Mouse (Mus musculus): Measurements from ENCODE around the gene Gin1. TPM values are rescaled to one million over a fixed set of nuclear protein-coding genes. Genes with fewer than 3 reads are reported as not detected.
A peak's percentile ranks its signal among the peaks of the same experiment; 100 is the strongest.

Gene Gin1
- polyA plus RNA-seq, 1 experiment from 2014 or later: 14.2 TPM

- Histone ChIP-seq H3K4me1 (peaks cover 12% of the 10 kb centered on the region), H3K27ac (no peak overlapping the region), H3K27me3 (ENCODE audit: low read depth, poor library complexity, severe bottlenecking) (no peaks in the 10 kb centered on the region; the same call in 1 of the 2 replicates), H3K9me3 (replicated peaks) (no peaks in the 10 kb centered on the region), H3K4me3 (peak overlapping the region; percentile 88), H3K36me3 (no peaks in the 10 kb centered on the region)
- no peak for DNase-seq (ENCODE audit: low spot score)
- WGBS: 88% methylated on average over 2 of the region's 2 CpGs
Observed at GRCm38 (mm10) chr1:97768089-97768488, 1.9 kb upstream of the Gin1 start.

GRCm38 (mm10) chr1:97768906-97769293, 1.1 kb upstream of the Gin1 start:
- no peaks in the 10 kb centered on the region for H3K36me3 ChIP-seq
- WGBS: 13% methylated on average over 7 of the region's 7 CpGs
- peaks cover 12% of the 10 kb centered on the region for H3K4me1 ChIP-seq
- H3K4me3 ChIP-seq: peak overlapping the region; percentile 88
- DNase-seq (ENCODE audit: low spot score): no peak
- peak overlapping the region; percentile 90 for H3K27ac ChIP-seq
- no peaks in the 10 kb centered on the region; the same call in 1 of the 2 replicates for H3K27me3 ChIP-seq (ENCODE audit: low read depth, poor library complexity, severe bottlenecking)
- no peaks in the 10 kb centered on the region for H3K9me3 ChIP-seq (replicated peaks)

- H3K36me3 ChIP-seq: no peaks in the 10 kb centered on the region
- peak overlapping the region; percentile 90 for H3K27ac ChIP-seq
- H3K4me3 ChIP-seq: peak overlapping the region; percentile 88
- peaks cover 12% of the 10 kb centered on the region for H3K4me1 ChIP-seq
- no peaks in the 10 kb centered on the region for H3K9me3 ChIP-seq (replicated peaks)
- H3K27me3 ChIP-seq (ENCODE audit: low read depth, poor library complexity, severe bottlenecking): no peaks in the 10 kb centered on the region; the same call in 1 of the 2 replicates
- WGBS: under 1% methylated on average over 40 of the region's 40 CpGs
- no peak for DNase-seq (ENCODE audit: low spot score)
Observed at GRCm38 (mm10) chr1:97769294-97769903, 573 bp upstream of the Gin1 start.

GRCm38 (mm10) chr1:97771118-97771517, 1.1 kb downstream of the Gin1 start:
- H3K36me3 ChIP-seq: no peaks in the 10 kb centered on the region
- WGBS: 79% methylated on average over 7 of the region's 7 CpGs
- H3K4me3 ChIP-seq: peak overlapping the region; percentile 88
- H3K27me3 ChIP-seq (ENCODE audit: low read depth, poor library complexity, severe bottlenecking): no peaks in the 10 kb centered on the region; the same call in 1 of the 2 replicates
- H3K4me1 ChIP-seq: peaks cover 12% of the 10 kb centered on the region
- no peak for DNase-seq (ENCODE audit: low spot score)
- H3K9me3 ChIP-seq (replicated peaks): no peaks in the 10 kb centered on the region
- no peak overlapping the region for H3K27ac ChIP-seq

- H3K4me3 ChIP-seq: no peak overlapping the region
- WGBS: 98% methylated on average over 5 of the region's 5 CpGs
- no peaks in the 10 kb centered on the region for H3K36me3 ChIP-seq
- H3K27ac ChIP-seq: no peak overlapping the region
- no peaks in the 10 kb centered on the region; the same call in 1 of the 2 replicates for H3K27me3 ChIP-seq (ENCODE audit: low read depth, poor library complexity, severe bottlenecking)
- no peak for DNase-seq (ENCODE audit: low spot score)
- H3K4me1 ChIP-seq: peaks cover 12% of the 10 kb centered on the region
- H3K9me3 ChIP-seq (replicated peaks): no peaks in the 10 kb centered on the region
Observed at GRCm38 (mm10) chr1:97771727-97772126, 1.8 kb downstream of the Gin1 start.

GRCm38 (mm10) chr1:97773362-97773761, 3.4 kb downstream of the Gin1 start:
- Histone ChIP-seq H3K9me3 (replicated peaks) (no peaks in the 10 kb centered on the region), H3K27me3 (ENCODE audit: low read depth, poor library complexity, severe bottlenecking) (no peaks in the 10 kb centered on the region; the same call in 1 of the 2 replicates), H3K36me3 (no peaks in the 10 kb centered on the region), H3K4me3 (no peak overlapping the region), H3K27ac (no peak overlapping the region), H3K4me1 (peaks cover 8% of the 10 kb centered on the region)
- WGBS: 86% methylated on average over 6 of the region's 6 CpGs
- no peak for DNase-seq (ENCODE audit: low spot score)

- no peak for DNase-seq (ENCODE audit: low spot score)
- H3K36me3 ChIP-seq: no peaks in the 10 kb centered on the region
- no peaks in the 10 kb centered on the region for H3K9me3 ChIP-seq (replicated peaks)
- H3K4me1 ChIP-seq: peaks cover 4% of the 10 kb centered on the region; the same call in 1 of the 2 replicates
- no peaks in the 10 kb centered on the region; the same call in 1 of the 2 replicates for H3K27me3 ChIP-seq (ENCODE audit: low read depth, poor library complexity, severe bottlenecking)
- WGBS: 94% methylated on average over 2 of the region's 2 CpGs
- no peak overlapping the region for H3K4me3 ChIP-seq
- no peak overlapping the region for H3K27ac ChIP-seq
Observed at GRCm38 (mm10) chr1:97773973-97774372, 4.0 kb downstream of the Gin1 start.

- Histone ChIP-seq H3K4me1 (no peaks in the 10 kb centered on the region), H3K27me3 (ENCODE audit: low read depth, poor library complexity, severe bottlenecking) (no peaks in the 10 kb centered on the region), H3K4me3 (no peak overlapping the region), H3K27ac (no peak overlapping the region), H3K36me3 (no peaks in the 10 kb centered on the region), H3K9me3 (replicated peaks) (no peaks in the 10 kb centered on the region)
- no peak for DNase-seq (ENCODE audit: low spot score)
- 96% methylated on average over 7 of the region's 7 CpGs for WGBS
Observed at GRCm38 (mm10) chr1:97781674-97782073, 11.7 kb downstream of the Gin1 start.

- no peak overlapping the region for H3K27ac ChIP-seq
- H3K4me3 ChIP-seq: no peak overlapping the region
- H3K4me1 ChIP-seq: no peaks in the 10 kb centered on the region
- 83% methylated on average over 7 of the region's 7 CpGs for WGBS
- no peaks in the 10 kb centered on the region for H3K27me3 ChIP-seq (ENCODE audit: low read depth, poor library complexity, severe bottlenecking)
- no peaks in the 10 kb centered on the region for H3K36me3 ChIP-seq
- no peaks in the 10 kb centered on the region for H3K9me3 ChIP-seq (replicated peaks)
- no peak for DNase-seq (ENCODE audit: low spot score)
Observed at GRCm38 (mm10) chr1:97784928-97785327, 15.0 kb downstream of the Gin1 start.

- DNase-seq (ENCODE audit: low spot score): no peak
- Histone ChIP-seq H3K4me3 (no peak overlapping the region), H3K27me3 (ENCODE audit: low read depth, poor library complexity, severe bottlenecking) (no peaks in the 10 kb centered on the region), H3K9me3 (replicated peaks) (no peaks in the 10 kb centered on the region), H3K36me3 (no peaks in the 10 kb centered on the region), H3K4me1 (no peaks in the 10 kb centered on the region), H3K27ac (no peak overlapping the region)
- WGBS: 91% methylated on average over 11 of the region's 11 CpGs
Observed at GRCm38 (mm10) chr1:97785685-97786393, 15.9 kb downstream of the Gin1 start.

GRCm38 (mm10) chr1:97787674-97788073, 17.7 kb downstream of the Gin1 start:
- H3K4me3 ChIP-seq: no peak overlapping the region
- no peak overlapping the region for H3K27ac ChIP-seq
- 89% methylated on average over 3 of the region's 3 CpGs for WGBS
- no peaks in the 10 kb centered on the region for H3K27me3 ChIP-seq (ENCODE audit: low read depth, poor library complexity, severe bottlenecking)
- DNase-seq (ENCODE audit: low spot score): no peak
- no peaks in the 10 kb centered on the region for H3K9me3 ChIP-seq (replicated peaks)
- no peaks in the 10 kb centered on the region for H3K4me1 ChIP-seq
- no peaks in the 10 kb centered on the region for H3K36me3 ChIP-seq

GRCm38 (mm10) chr1:97788490-97788889, 18.5 kb downstream of the Gin1 start:
- 93% methylated on average over 2 of the region's 2 CpGs for WGBS
- Histone ChIP-seq H3K9me3 (replicated peaks) (no peaks in the 10 kb centered on the region), H3K4me3 (no peak overlapping the region), H3K27ac (no peak overlapping the region), H3K27me3 (ENCODE audit: low read depth, poor library complexity, severe bottlenecking) (no peaks in the 10 kb centered on the region), H3K4me1 (no peaks in the 10 kb centered on the region), H3K36me3 (no peaks in the 10 kb centered on the region)
- DNase-seq (ENCODE audit: low spot score): no peak

- H3K4me1 ChIP-seq: no peaks in the 10 kb centered on the region
- H3K27ac ChIP-seq: no peak overlapping the region
- no peaks in the 10 kb centered on the region for H3K9me3 ChIP-seq (replicated peaks)
- H3K27me3 ChIP-seq (ENCODE audit: low read depth, poor library complexity, severe bottlenecking): no peaks in the 10 kb centered on the region
- no peaks in the 10 kb centered on the region for H3K36me3 ChIP-seq
- 91% methylated on average over 3 of the region's 3 CpGs for WGBS
- DNase-seq (ENCODE audit: low spot score): no peak
- H3K4me3 ChIP-seq: no peak overlapping the region
Observed at GRCm38 (mm10) chr1:97794110-97794509, 24.1 kb downstream of the Gin1 start.

Data from limb, embryonic 10.5 days (tissue).